ENCODE assay signal across 15 mouse cellular contexts in genomic region chr1:127260969-127261368, GRCm38 (mm10). TPM values are rescaled to one million over a fixed set of nuclear protein-coding genes. Genes with fewer than 3 reads are reported as not detected.
A peak's percentile ranks its signal among the peaks of the same experiment; 100 is the strongest.
DNase-seq lines count a peak whose midpoint lies in the region; ATAC-seq and TF ChIP-seq lines count a peak whose summit lies in the region.
"Had no signal": no experiment of that assay in that cellular context is flagged by ENCODE, and none has a peak within 500 bp of the region (broad histone marks: within the 10 kb centered on the region; RNA-seq: fewer than 3 reads in every experiment).

No protein-coding gene starts in this region.

- no peaks in the 10 kb centered on the region for H3K9me3 ChIP-seq in heart, embryonic 10.5 days
- H3K9me3 ChIP-seq in neural tube, embryonic 14.5 days (ENCODE audit: control insufficient read depth, low read length) = no peaks in the 10 kb centered on the region
- H3K9me3 ChIP-seq in stomach, postnatal 0 days (ENCODE audit: control insufficient read depth, low read length) = 0 out of 2 replicates have a peak, but pooled peaks cover 1% of the 10 kb centered on the region
- H3K9me3 ChIP-seq: embryonic facial prominence, embryonic 13.5 days; hindbrain, embryonic 12.5 days had no signal

- intact Hi-C loops in heart, postnatal 14 days (cut with DNase I) = no loop called here

- 65% methylated on average over 6 of the region's 6 CpGs for whole genome bisulfite sequencing in heart, embryonic 10.5 days
- 43% methylated on average over 6 of the region's 6 CpGs for WGBS in neural tube, embryonic 14.5 days
- 63% methylated on average over 6 of the region's 6 CpGs for WGBS in stomach, postnatal 0 days

- H3K4me2 ChIP-seq in neural tube, embryonic 14.5 days (ENCODE audit: low read depth, low read length) = no peak overlapping the region
- no peak overlapping the region for H3K4me2 ChIP-seq in stomach, postnatal 0 days (replicated peaks; ENCODE audit: low read depth)
- H3K4me2 ChIP-seq: embryonic facial prominence, embryonic 13.5 days; hindbrain, embryonic 12.5 days had no signal

- 0 out of 2 replicates have a peak, but pooled peaks have one; percentile 19 for ATAC-seq in neural tube, embryonic 14.5 days (ENCODE audit: low read depth)
- ATAC-seq in stomach, postnatal 0 days (ENCODE audit: low FRiP score, low TSS enrichment) = peak; percentile 36; the same call in 1 of the 2 replicates

- TF ChIP-seq EP300 in stomach, postnatal 0 days (optimal IDR thresholded peaks at IDR 0.05) = no peak

- H3K9ac ChIP-seq in neural tube, embryonic 14.5 days (replicated peaks; ENCODE audit: low read depth, low read length) = no peak overlapping the region
- H3K9ac ChIP-seq in stomach, postnatal 0 days (ENCODE audit: low read length) = no peak overlapping the region
- H3K9ac ChIP-seq: embryonic facial prominence, embryonic 13.5 days; hindbrain, embryonic 12.5 days had no signal

- TF ChIP-seq CTCF in stomach, postnatal 0 days (IDR thresholded peaks at IDR 0.05; ENCODE audit: low read depth) = no peak

- no peak overlapping the region for H3K4me3 ChIP-seq in heart, embryonic 10.5 days
- no peak overlapping the region for H3K4me3 ChIP-seq in neural tube, embryonic 14.5 days (ENCODE audit: low read depth, low read length)
- H3K4me3 ChIP-seq in stomach, postnatal 0 days (ENCODE audit: low read depth, low read length) = no peak overlapping the region
- H3K4me3 ChIP-seq: embryonic facial prominence, embryonic 13.5 days; hindbrain, embryonic 12.5 days had no signal

- peak overlapping the region; percentile 70; the same call in 1 of the 2 replicates for H3K27ac ChIP-seq in heart, embryonic 10.5 days
- no peak overlapping the region for H3K27ac ChIP-seq in neural tube, embryonic 14.5 days (ENCODE audit: low read depth, low read length)
- no peak overlapping the region for H3K27ac ChIP-seq in stomach, postnatal 0 days (replicated peaks)
- H3K27ac ChIP-seq: embryonic facial prominence, embryonic 13.5 days; hindbrain, embryonic 12.5 days had no signal

- no peaks in the 10 kb centered on the region for H3K27me3 ChIP-seq in heart, embryonic 10.5 days (ENCODE audit: insufficient read depth, poor library complexity, severe bottlenecking)
- no peaks in the 10 kb centered on the region for H3K27me3 ChIP-seq in neural tube, embryonic 14.5 days (ENCODE audit: control insufficient read depth, insufficient read depth, low read length)
- no peaks in the 10 kb centered on the region for H3K27me3 ChIP-seq in stomach, postnatal 0 days (ENCODE audit: control insufficient read depth, insufficient read depth, low read length)
- H3K27me3 ChIP-seq: embryonic facial prominence, embryonic 13.5 days; hindbrain, embryonic 12.5 days had no signal

- no peaks in the 10 kb centered on the region for H3K36me3 ChIP-seq in heart, embryonic 10.5 days
- H3K36me3 ChIP-seq in neural tube, embryonic 14.5 days (ENCODE audit: control insufficient read depth, insufficient read depth, low read length) = no peaks in the 10 kb centered on the region
- H3K36me3 ChIP-seq in stomach, postnatal 0 days (ENCODE audit: control insufficient read depth, insufficient read depth, low read length) = no peaks in the 10 kb centered on the region
- H3K36me3 ChIP-seq: hindbrain, embryonic 12.5 days had no signal

- H3K4me1 ChIP-seq in heart, embryonic 10.5 days = peaks cover 29% of the 10 kb centered on the region
- H3K4me1 ChIP-seq in neural tube, embryonic 14.5 days (ENCODE audit: control insufficient read depth, insufficient read depth, low read length) = peaks cover 4% of the 10 kb centered on the region; the same call in 1 of the 2 replicates
- H3K4me1 ChIP-seq in stomach, postnatal 0 days (replicated peaks; ENCODE audit: control insufficient read depth, insufficient read depth) = no peaks in the 10 kb centered on the region
- H3K4me1 ChIP-seq: embryonic facial prominence, embryonic 13.5 days had no signal

- DNase-seq in heart, embryonic 10.5 days (ENCODE audit: low spot score) = no peak
- no peak for DNase-seq in heart, postnatal 14 days
- DNase-seq in neural tube, embryonic 10.5 days (ENCODE audit: extremely low spot score, low spot score) = no peak
- peak; percentile 54 for DNase-seq in kidney, postnatal 10 days
- no peak for DNase-seq in stomach, postnatal 0 days (ENCODE audit: low spot score)
- no peak for DNase-seq in heart, postnatal 4 days
- DNase-seq in adrenal gland, adult (ENCODE audit: inconsistent age in 2 of 2, low spot score in 1 of 2) = no peak
- DNase-seq: adrenal gland, postnatal 25 days; cerebellum, postnatal 10 days; heart, adult 18-20 months; liver; thymus, postnatal 14 days had no signal

RNA-seq across cellular contexts. Expression of gene Mgat5, which starts 56.2 kb away (rescaled TPM):
- polyA plus RNA-seq in heart, embryonic 10.5 days (2016; fragmentation: Nextera tagmentation; extraction: Ambion mirVana) = 3.2 and 3.5 TPM in 2 replicates
- 10 to 100 TPM; 15.6 to 15.7 TPM for total RNA-seq in heart, postnatal 14 days (2021)
- 15.6 and 22.2 TPM in 2 replicates for polyA plus RNA-seq in neural tube, embryonic 14.5 days (2014; fragmentation: Nextera tagmentation; extraction: Ambion mirVana)
- 2.0 and 2.2 TPM in 2 replicates for polyA plus RNA-seq in stomach, postnatal 0 days (2015; fragmentation: Nextera tagmentation; extraction: Ambion mirVana)
- 10 to 100 TPM; 18.3 to 21.4 TPM for total RNA-seq in heart, postnatal 4 days (2021)
